Mouse (Mus musculus): ENCODE measurements around the gene Sipa1l3.

GRCm38 (mm10) chr7:29280801-29281200 is 237.6 kb downstream of the Sipa1l3 start:
- TF ChIP-seq CTCF (IDR thresholded peaks at IDR 0.05; ENCODE audit: extremely low read depth, insufficient read depth, insufficient read length, insufficient replicate concordance) (no peak), POLR2A (IDR thresholded peaks at IDR 0.05; ENCODE audit: low read depth, low read length) (no peak)

All from spleen, adult 2 months (tissue).